Mouse (Mus musculus): ENCODE measurements around the gene Gria1.

- TF ChIP-seq CTCF (IDR thresholded peaks at IDR 0.05; ENCODE audit: low read depth), result no peak
- no peak for TF ChIP-seq EP300 (IDR thresholded peaks at IDR 0.05; ENCODE audit: low read depth)
These were observed 79.5 kb downstream of the Gria1 start for GRCm38 (mm10) chr11:57090705-57091104.

Data from heart, postnatal 0 days (tissue).